Comparison of ENCODE assay signal across 23 mouse cellular contexts in the genomic region with DNA sequence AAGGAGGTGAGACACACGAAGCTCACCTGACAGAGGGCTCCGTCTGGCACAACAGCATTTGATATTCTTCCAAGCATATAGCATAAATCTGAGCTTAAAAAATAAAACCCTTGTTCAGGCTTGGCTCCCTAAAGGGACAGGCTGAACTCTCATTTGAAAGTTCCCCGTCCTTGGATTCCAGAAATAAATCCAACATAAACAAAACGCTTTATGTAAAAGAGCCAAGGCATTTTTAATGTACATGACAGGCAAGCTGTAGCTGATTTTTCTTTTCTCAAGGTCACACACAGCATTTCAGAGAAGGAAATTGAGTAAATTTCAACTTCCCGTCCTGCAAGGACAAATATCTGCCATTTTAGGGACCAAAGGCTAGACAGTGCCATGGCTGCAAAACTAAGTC.
DNase-seq lines count a peak whose midpoint lies in the region; ATAC-seq and TF ChIP-seq lines count a peak whose summit lies in the region.
"Had no signal": no experiment of that assay in that cellular context is flagged by ENCODE, and none has a peak within 500 bp of the region (broad histone marks: within the 10 kb centered on the region; RNA-seq: fewer than 3 reads in every experiment).

No protein-coding gene starts in this region.

- no peak for ATAC-seq in heart, embryonic 15.5 days (replicated peaks; ENCODE audit: insufficient number of reproducible peaks, insufficient read depth, low FRiP score, low read depth)
- no peak for ATAC-seq in liver, postnatal 0 days
- ATAC-seq in liver, embryonic 11.5 days (replicated peaks; ENCODE audit: low FRiP score): no peak
- ATAC-seq in stomach, embryonic 16.5 days (ENCODE audit: insufficient read depth, low FRiP score): 0 out of 2 replicates have a peak, but pooled peaks have one; percentile 21
- ATAC-seq: hindbrain, embryonic 16.5 days had no signal

- no peaks in the 10 kb centered on the region for H3K27me3 ChIP-seq in heart, embryonic 15.5 days
- H3K27me3 ChIP-seq in heart, embryonic 10.5 days (ENCODE audit: insufficient read depth, poor library complexity, severe bottlenecking): no peaks in the 10 kb centered on the region
- no peaks in the 10 kb centered on the region for H3K27me3 ChIP-seq in liver, postnatal 0 days (ENCODE audit: insufficient read depth, low read length)
- no peaks in the 10 kb centered on the region for H3K27me3 ChIP-seq in liver, embryonic 11.5 days (replicated peaks; ENCODE audit: control insufficient read depth, insufficient read depth, low read length)
- H3K27me3 ChIP-seq in stomach, embryonic 16.5 days (ENCODE audit: control insufficient read depth, insufficient read depth, low read length): no peaks in the 10 kb centered on the region
- H3K27me3 ChIP-seq: forebrain, embryonic 12.5 days; liver, embryonic 13.5 days; neural tube, embryonic 12.5 days had no signal

- H3K4me3 ChIP-seq in heart, embryonic 15.5 days: no peak overlapping the region
- no peak overlapping the region for H3K4me3 ChIP-seq in heart, embryonic 10.5 days
- no peak overlapping the region for H3K4me3 ChIP-seq in liver, postnatal 0 days (ENCODE audit: low read depth, low read length)
- H3K4me3 ChIP-seq in liver, embryonic 11.5 days (ENCODE audit: low read depth, low read length): no peak overlapping the region
- no peak overlapping the region for H3K4me3 ChIP-seq in stomach, embryonic 16.5 days (replicated peaks; ENCODE audit: low read length)
- H3K4me3 ChIP-seq: forebrain, embryonic 12.5 days; hindbrain, embryonic 10.5 days; limb, embryonic 13.5 days; liver, embryonic 13.5 days; neural tube, embryonic 12.5 days had no signal

- WGBS in heart, embryonic 15.5 days: 60% methylated on average over 5 of the region's 5 CpGs
- WGBS in heart, embryonic 10.5 days: 80% methylated on average over 5 of the region's 5 CpGs
- WGBS in liver, postnatal 0 days (ENCODE audit: insufficient replicate concordance): 65% methylated on average over 5 of the region's 5 CpGs
- 77% methylated on average over 5 of the region's 5 CpGs for WGBS in liver, embryonic 11.5 days
- WGBS in stomach, embryonic 16.5 days: 26% methylated on average over 5 of the region's 5 CpGs

- no peak for TF ChIP-seq CTCF in liver, postnatal 0 days (IDR thresholded peaks at IDR 0.05; ENCODE audit: low read depth)

- TF ChIP-seq EP300 in liver, postnatal 0 days (IDR thresholded peaks at IDR 0.05; ENCODE audit: low read depth): no peak

- no peak overlapping the region for H3K9ac ChIP-seq in heart, embryonic 15.5 days
- H3K9ac ChIP-seq in liver, postnatal 0 days (replicated peaks): no peak overlapping the region
- no peak overlapping the region for H3K9ac ChIP-seq in liver, embryonic 11.5 days (ENCODE audit: low read depth, low read length)
- H3K9ac ChIP-seq in stomach, embryonic 16.5 days (ENCODE audit: low read length): no peak overlapping the region
- H3K9ac ChIP-seq: forebrain, embryonic 12.5 days; limb, embryonic 13.5 days; liver, embryonic 13.5 days; neural tube, embryonic 12.5 days had no signal

- no peak for DNase-seq in heart, embryonic 10.5 days (ENCODE audit: low spot score)
- no peak for DNase-seq in liver, postnatal 0 days
- no peak for DNase-seq in liver, embryonic 11.5 days (ENCODE audit: low spot score)
- DNase-seq in fat pad, adult 2 months (ENCODE audit: extremely low read depth, low read depth, low spot score): peak; percentile 2
- DNase-seq in ovary, adult 18-20 months (ENCODE audit: low spot score): no peak
- DNase-seq: adrenal gland, postnatal 36 days; cerebellum, postnatal 10 days; gastrocnemius, postnatal 25 days; heart, adult 18-20 months; kidney, adult 2 months; layer of hippocampus, adult 9-11 months; liver, embryonic 13.5 days; midbrain, embryonic 14.5 days; retina, postnatal 1 day; thymus, adult 2 months; thymus, postnatal 4 days had no signal

- no peak overlapping the region for H3K4me2 ChIP-seq in heart, embryonic 15.5 days
- H3K4me2 ChIP-seq in liver, postnatal 0 days (ENCODE audit: low read depth, low read length): peak overlapping the region; percentile 9; the same call in 1 of the 2 replicates
- no peak overlapping the region for H3K4me2 ChIP-seq in liver, embryonic 11.5 days
- H3K4me2 ChIP-seq in stomach, embryonic 16.5 days (ENCODE audit: low read depth, low read length): peak overlapping the region; percentile 7
- H3K4me2 ChIP-seq: forebrain, embryonic 12.5 days; limb, embryonic 13.5 days; liver, embryonic 13.5 days; neural tube, embryonic 12.5 days had no signal

- H3K4me1 ChIP-seq in heart, embryonic 15.5 days (replicated peaks): peaks cover 21% of the 10 kb centered on the region
- peaks cover 2% of the 10 kb centered on the region; the same call in 1 of the 2 replicates for H3K4me1 ChIP-seq in heart, embryonic 10.5 days
- H3K4me1 ChIP-seq in liver, postnatal 0 days (ENCODE audit: insufficient read depth): no peaks in the 10 kb centered on the region
- peaks cover 6% of the 10 kb centered on the region; the same call in 1 of the 2 replicates for H3K4me1 ChIP-seq in liver, embryonic 11.5 days (replicated peaks; ENCODE audit: control insufficient read depth, insufficient read depth, low read length)
- H3K4me1 ChIP-seq in stomach, embryonic 16.5 days (ENCODE audit: control insufficient read depth, insufficient read depth, low read length): peaks cover 20% of the 10 kb centered on the region
- H3K4me1 ChIP-seq: forebrain, embryonic 12.5 days; hindbrain, embryonic 10.5 days; neural tube, embryonic 12.5 days had no signal

- no peaks in the 10 kb centered on the region for H3K9me3 ChIP-seq in heart, embryonic 15.5 days (replicated peaks)
- no peaks in the 10 kb centered on the region for H3K9me3 ChIP-seq in heart, embryonic 10.5 days
- no peaks in the 10 kb centered on the region for H3K9me3 ChIP-seq in liver, postnatal 0 days (ENCODE audit: low read length)
- H3K9me3 ChIP-seq in liver, embryonic 11.5 days (ENCODE audit: control insufficient read depth, low read length): no peaks in the 10 kb centered on the region
- H3K9me3 ChIP-seq in stomach, embryonic 16.5 days (replicated peaks; ENCODE audit: control insufficient read depth, low read length): no peaks in the 10 kb centered on the region
- H3K9me3 ChIP-seq: forebrain, embryonic 12.5 days; hindbrain, embryonic 10.5 days; limb, embryonic 13.5 days; liver, embryonic 13.5 days; neural tube, embryonic 12.5 days had no signal

- H3K36me3 ChIP-seq in heart, embryonic 15.5 days: no peaks in the 10 kb centered on the region
- H3K36me3 ChIP-seq in heart, embryonic 10.5 days: no peaks in the 10 kb centered on the region
- 0 out of 2 replicates have a peak, but pooled peaks cover 3% of the 10 kb centered on the region for H3K36me3 ChIP-seq in liver, postnatal 0 days (replicated peaks; ENCODE audit: insufficient read depth, low read length)
- H3K36me3 ChIP-seq in liver, embryonic 11.5 days (ENCODE audit: control insufficient read depth, insufficient read depth, low read length): no peaks in the 10 kb centered on the region
- H3K36me3 ChIP-seq in stomach, embryonic 16.5 days (ENCODE audit: control insufficient read depth, insufficient read depth, low read length): no peaks in the 10 kb centered on the region
- H3K36me3 ChIP-seq: forebrain, embryonic 12.5 days; hindbrain, embryonic 10.5 days; limb, embryonic 13.5 days; liver, embryonic 13.5 days; neural tube, embryonic 12.5 days had no signal

- peak overlapping the region; percentile 53 for H3K27ac ChIP-seq in heart, embryonic 15.5 days
- H3K27ac ChIP-seq in heart, embryonic 10.5 days: no peak overlapping the region
- peak overlapping the region; percentile 2 for H3K27ac ChIP-seq in liver, postnatal 0 days (ENCODE audit: low read depth)
- H3K27ac ChIP-seq in liver, embryonic 11.5 days (ENCODE audit: low read depth, low read length): no peak overlapping the region
- H3K27ac ChIP-seq in stomach, embryonic 16.5 days (ENCODE audit: low read length): peak overlapping the region; percentile 30
- H3K27ac ChIP-seq: forebrain, embryonic 12.5 days; hindbrain, embryonic 10.5 days; limb, embryonic 13.5 days; liver, embryonic 13.5 days; neural tube, embryonic 12.5 days had no signal

Comparison
In these comparisons a context has a peak if more than half of its experiments do, and no peak if none do; other contexts are left out.
1. H3K27ac ChIP-seq: peak in heart, embryonic 15.5 days (single experiment), liver, postnatal 0 days (single experiment) and stomach, embryonic 16.5 days (single experiment); none in heart, embryonic 10.5 days (single experiment) and liver, embryonic 11.5 days (single experiment).
2. H3K4me2 ChIP-seq: peak in liver, postnatal 0 days (single experiment) and stomach, embryonic 16.5 days (single experiment); none in heart, embryonic 15.5 days (single experiment) and liver, embryonic 11.5 days (single experiment).